Mouse (Mus musculus) midbrain, embryonic 14.5 days (tissue): ENCODE data around the gene Ky. TPM values are rescaled to one million over a fixed set of nuclear protein-coding genes. Genes with fewer than 3 reads are reported as not detected.

Experiments used
- ATAC-seq: fragments of 200-750 bp; cut with Nextera tagmentation; 2 replicates; pipeline ENCODE4 v1.8.0; 2017; ENCODE audit warnings: moderate number of reproducible peaks, moderate library complexity; ENCODE audit not compliant: low FRiP score, low TSS enrichment
- DNase-seq: peaks from one replicate; pipeline ENCODE4 v3.0.0-alpha.2; 2015
- H3K27ac ChIP-seq: fragments of 300-500 bp; sonication (generic); replicated peaks from 2 replicates; pipeline ENCODE4 v1.5.1; 2014; ENCODE audit warnings: mild to moderate bottlenecking, low read depth, low read length, moderate library complexity
- H3K27me3 ChIP-seq: fragments of 300-500 bp; sonication (generic); 2 replicates; pipeline ENCODE4 v1.6.1; 2014; ENCODE audit warnings: low read length, control low read depth, mixed read lengths; ENCODE audit not compliant: control insufficient read depth, insufficient read depth
- H3K36me3 ChIP-seq: fragments of 300-500 bp; sonication (generic); 2 replicates; pipeline ENCODE4 v1.6.1; 2014; ENCODE audit warnings: low read length, control low read depth; ENCODE audit not compliant: control insufficient read depth, insufficient read depth
- H3K4me1 ChIP-seq: fragments of 300-500 bp; sonication (generic); 2 replicates; pipeline ENCODE4 v1.6.1; 2014; ENCODE audit warnings: mild to moderate bottlenecking, antibody characterized with exemption, low read length, control low read depth; ENCODE audit not compliant: control insufficient read depth, insufficient read depth
- H3K4me2 ChIP-seq: fragments of 300-500 bp; sonication (generic); 2 replicates; pipeline ENCODE4 v1.6.1; 2014; ENCODE audit warnings: mild to moderate bottlenecking, low read length, moderate library complexity
- H3K4me3 ChIP-seq: fragments of 300-500 bp; sonication (generic); replicated peaks from 2 replicates; pipeline ENCODE4 v1.5.1; 2014; ENCODE audit warnings: low read depth, low read length
- H3K9ac ChIP-seq: fragments of 300-500 bp; sonication (generic); replicated peaks from 2 replicates; pipeline ENCODE4 v1.6.1; 2014; ENCODE audit warnings: mild to moderate bottlenecking, low read length, moderate library complexity
- H3K9me3 ChIP-seq: fragments of 300-500 bp; sonication (generic); 2 replicates; pipeline ENCODE4 v1.6.1; 2016; ENCODE audit warnings: low read length, control low read depth, mixed read lengths; ENCODE audit not compliant: control insufficient read depth
- WGBS: fragments of 180-500 bp; shearing (Covaris S2); extraction: QIAGEN DNeasy Blood & Tissue Kit; methylation state at CpG from one replicate; pipeline ENCODE4 v1.1.7; 2014; 5-methylcytosine and 5-hydroxymethylcytosine counted together
- polyA plus RNA-seq: library from polyadenylated mRNA; unstranded; fragments of >200 nt; fragmentation: Nextera tagmentation; extraction: Ambion mirVana; gene quantifications from 2 replicates; pipeline ENCODE4 v1.2.1, GENCODE M21; 2014

Gene Ky
- polyA plus RNA-seq, 1 experiment from 2014 or later = 0.54 TPM

DNA sequence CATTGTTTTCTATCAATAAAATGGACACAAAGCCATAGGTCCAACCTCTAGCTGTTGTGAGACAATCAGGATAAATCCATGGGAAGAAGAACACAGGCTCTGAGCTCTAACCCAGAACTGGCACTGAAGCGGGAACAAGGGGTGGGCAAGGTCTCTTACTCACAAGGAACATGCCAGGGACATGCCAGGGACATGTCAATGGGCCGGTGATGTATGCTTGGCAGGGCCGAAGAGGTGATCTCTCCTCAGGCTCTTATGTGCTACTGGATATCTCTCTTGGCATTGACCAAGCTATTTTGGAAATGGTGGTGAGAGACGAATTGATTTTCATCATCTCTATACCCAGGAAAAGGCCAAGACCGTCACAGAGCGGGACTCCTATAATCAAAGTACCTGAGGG, 6.8 kb upstream of the Ky start:
- no peak overlapping the region for H3K4me3 ChIP-seq
- no peak for ATAC-seq
- no peak for DNase-seq
- 92% methylated on average over 6 of the region's 6 CpGs for WGBS
- no peak overlapping the region for H3K9ac ChIP-seq
- H3K4me1 ChIP-seq = no peaks in the 10 kb centered on the region
- no peak overlapping the region for H3K4me2 ChIP-seq
- H3K36me3 ChIP-seq = no peaks in the 10 kb centered on the region
- H3K9me3 ChIP-seq = no peaks in the 10 kb centered on the region
- no peaks in the 10 kb centered on the region for H3K27me3 ChIP-seq
- H3K27ac ChIP-seq = no peak overlapping the region

DNA sequence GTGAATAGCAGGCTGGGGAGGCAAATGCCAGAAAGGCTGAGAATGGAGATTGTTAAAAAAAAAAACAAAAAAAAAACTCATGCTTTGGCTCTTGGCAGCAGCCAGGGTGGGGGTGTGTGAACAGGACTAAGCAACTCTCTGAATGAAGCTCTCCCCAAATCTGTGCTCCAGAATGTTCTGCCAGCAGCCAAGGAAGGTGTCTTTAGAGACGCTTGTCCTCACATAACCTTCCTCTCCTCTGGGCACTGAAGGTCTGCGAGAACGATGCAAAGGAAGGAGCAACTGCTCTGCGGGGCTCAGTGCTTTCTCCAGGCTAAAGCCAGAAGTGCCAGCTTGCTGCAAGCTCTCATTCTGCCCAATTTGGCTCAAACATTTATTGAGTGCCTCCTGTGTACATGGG, 6.3 kb upstream of the Ky start:
- H3K9ac ChIP-seq = no peak overlapping the region
- no peak overlapping the region for H3K27ac ChIP-seq
- no peak overlapping the region for H3K4me3 ChIP-seq
- H3K4me2 ChIP-seq = no peak overlapping the region
- H3K36me3 ChIP-seq = no peaks in the 10 kb centered on the region
- DNase-seq = no peak
- no peak for ATAC-seq
- H3K27me3 ChIP-seq = no peaks in the 10 kb centered on the region
- no peaks in the 10 kb centered on the region for H3K4me1 ChIP-seq
- 87% methylated on average over 4 of the region's 4 CpGs for WGBS
- no peaks in the 10 kb centered on the region for H3K9me3 ChIP-seq

GRCm38 (mm10) chr9:102499746-102500145, 5.8 kb upstream of the Ky start:
- Histone ChIP-seq H3K9ac (no peak overlapping the region), H3K4me3 (no peak overlapping the region), H3K4me1 (no peaks in the 10 kb centered on the region), H3K27ac (no peak overlapping the region), H3K9me3 (no peaks in the 10 kb centered on the region), H3K36me3 (no peaks in the 10 kb centered on the region), H3K4me2 (no peak overlapping the region), H3K27me3 (no peaks in the 10 kb centered on the region)
- no peak for ATAC-seq
- DNase-seq = no peak

GRCm38 (mm10) chr9:102501113-102501512, 4.4 kb upstream of the Ky start:
- Histone ChIP-seq H3K4me3 (no peak overlapping the region), H3K4me1 (no peaks in the 10 kb centered on the region), H3K9ac (no peak overlapping the region), H3K27ac (no peak overlapping the region), H3K9me3 (no peaks in the 10 kb centered on the region), H3K27me3 (no peaks in the 10 kb centered on the region), H3K4me2 (no peak overlapping the region), H3K36me3 (no peaks in the 10 kb centered on the region)
- 54% methylated on average over 4 of the region's 4 CpGs for WGBS
- DNase-seq = no peak
- no peak for ATAC-seq

DNA sequence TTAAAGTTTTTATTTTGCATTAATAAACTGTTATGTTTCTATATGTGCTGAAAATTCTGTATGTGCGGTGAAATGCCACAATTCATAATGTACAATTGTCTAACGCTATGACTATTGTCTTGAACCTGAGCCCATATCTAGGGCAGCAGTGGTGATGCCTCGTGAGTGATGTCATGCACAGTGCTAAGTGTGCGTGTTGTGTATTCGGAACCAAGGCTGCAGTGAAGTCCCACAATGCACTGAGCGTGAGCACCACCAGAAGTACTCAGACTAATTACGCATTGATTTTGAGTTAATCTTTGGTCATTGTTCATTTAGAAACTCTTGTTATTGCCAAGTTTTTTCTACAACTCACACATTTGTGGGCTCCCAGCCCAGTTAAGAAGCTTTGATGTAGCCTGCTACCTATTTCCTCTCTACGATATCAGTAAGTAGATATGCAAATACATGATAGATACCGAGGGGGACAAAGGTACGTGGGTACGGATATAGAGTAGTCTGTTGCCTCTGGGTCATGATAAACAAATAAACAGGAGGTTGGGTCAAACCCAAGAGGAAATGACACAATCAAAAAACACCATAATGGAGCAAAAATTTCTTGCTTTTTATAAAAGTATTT, 3.4 kb upstream of the Ky start:
- no peak for DNase-seq
- Histone ChIP-seq H3K9ac (no peak overlapping the region), H3K27me3 (peaks cover 6% of the 10 kb centered on the region; the same call in 1 of the 2 replicates), H3K36me3 (no peaks in the 10 kb centered on the region), H3K4me1 (no peaks in the 10 kb centered on the region), H3K9me3 (no peaks in the 10 kb centered on the region), H3K4me2 (no peak overlapping the region), H3K27ac (no peak overlapping the region), H3K4me3 (no peak overlapping the region)
- ATAC-seq = no peak
- 92% methylated on average over 11 of the region's 11 CpGs for WGBS

DNA sequence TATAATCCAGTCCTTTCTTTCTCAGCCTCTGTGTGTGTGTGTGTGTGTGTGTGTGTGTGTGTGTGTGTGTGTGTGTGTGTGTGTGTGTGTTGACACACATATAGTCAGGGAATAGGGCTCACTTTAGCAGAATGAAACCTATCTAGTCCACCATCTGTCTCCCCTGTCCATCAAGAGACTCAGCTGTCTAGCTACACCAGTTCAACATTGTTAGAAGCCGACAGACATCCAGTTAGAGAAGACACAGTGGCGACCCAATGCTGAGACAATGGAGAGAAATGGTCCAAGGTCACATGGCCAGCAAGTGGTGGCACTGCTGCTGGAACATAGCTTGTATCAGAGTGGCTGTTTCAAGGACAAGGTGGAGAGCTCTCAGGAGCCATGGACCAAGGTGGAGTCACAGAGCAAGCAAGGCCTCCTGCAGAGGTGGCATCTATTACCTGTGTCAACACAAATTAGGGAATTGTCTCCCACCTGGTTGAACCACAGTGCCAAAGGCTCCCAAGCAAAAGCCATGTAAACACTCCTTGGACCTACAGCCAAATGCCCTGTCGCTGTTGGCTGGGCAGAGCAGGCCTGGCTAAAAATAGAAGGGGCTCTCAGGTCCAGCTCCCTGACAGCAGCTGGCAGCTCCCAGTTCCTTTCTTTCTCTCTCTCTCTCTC, 703 bp upstream of the Ky start:
- DNase-seq = no peak
- Histone ChIP-seq H3K27ac (no peak overlapping the region), H3K4me3 (no peak overlapping the region), H3K36me3 (no peaks in the 10 kb centered on the region), H3K9ac (no peak overlapping the region), H3K4me2 (no peak overlapping the region), H3K4me1 (no peaks in the 10 kb centered on the region), H3K9me3 (no peaks in the 10 kb centered on the region), H3K27me3 (peaks cover 10% of the 10 kb centered on the region; the same call in 1 of the 2 replicates)
- ATAC-seq = no peak
- WGBS = 79% methylated on average over 3 of the region's 3 CpGs

DNA sequence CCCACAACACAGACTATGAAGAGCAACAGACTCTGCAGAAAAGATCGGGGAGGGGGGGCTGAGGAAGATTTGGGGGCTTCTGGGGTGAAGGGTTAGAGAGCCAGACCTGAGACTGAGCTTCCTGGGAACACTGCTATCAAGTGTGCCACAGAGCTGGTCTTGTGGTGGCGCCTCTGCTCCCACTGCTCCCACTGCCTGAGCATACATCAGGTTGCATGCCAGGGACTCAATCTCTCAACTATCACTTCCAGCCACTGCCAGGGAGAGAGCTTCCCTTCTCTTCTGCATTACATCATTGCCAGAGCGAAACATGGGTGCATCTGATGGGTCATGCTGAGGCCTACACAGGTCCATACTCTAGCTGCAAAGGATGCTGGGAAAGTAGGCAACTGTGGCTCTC, 2.8 kb downstream of the Ky start:
- DNase-seq (no peak), ATAC-seq (no peak)
- no peaks in the 10 kb centered on the region for H3K4me1 ChIP-seq
- WGBS = 83% methylated on average over 3 of the region's 3 CpGs
- no peak overlapping the region for H3K9ac ChIP-seq
- no peaks in the 10 kb centered on the region for H3K9me3 ChIP-seq
- no peak overlapping the region for H3K4me3 ChIP-seq
- peaks cover 10% of the 10 kb centered on the region; the same call in 1 of the 2 replicates for H3K27me3 ChIP-seq
- H3K27ac ChIP-seq = no peak overlapping the region
- no peak overlapping the region for H3K4me2 ChIP-seq
- H3K36me3 ChIP-seq = no peaks in the 10 kb centered on the region

GRCm38 (mm10) chr9:102511423-102511822, 5.9 kb downstream of the Ky start:
- H3K9me3 ChIP-seq = no peaks in the 10 kb centered on the region
- ATAC-seq = no peak
- 54% methylated on average over 8 of the region's 8 CpGs for WGBS

DNA sequence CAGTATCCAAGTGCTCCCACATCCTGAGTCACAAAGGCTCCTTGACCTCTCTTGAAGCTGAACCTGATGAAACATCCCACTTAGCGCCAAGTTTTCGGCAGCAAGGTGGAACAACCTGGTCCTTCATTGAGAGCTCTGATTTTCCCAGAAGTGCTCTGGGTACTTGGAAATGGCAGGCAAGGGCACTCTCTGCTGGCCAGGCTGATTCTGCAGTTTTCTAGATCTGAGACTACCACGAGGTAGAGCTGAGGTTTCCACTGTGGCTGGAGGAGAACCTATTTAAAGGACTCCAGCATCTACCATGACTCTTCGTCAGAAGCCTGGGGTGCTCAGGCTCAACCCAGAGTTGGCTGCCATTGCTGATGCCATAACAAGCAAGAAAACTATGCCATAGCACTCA, 8.0 kb downstream of the Ky start:
- H3K9me3 ChIP-seq = no peaks in the 10 kb centered on the region
- ATAC-seq = no peak
- H3K9ac ChIP-seq = no peak overlapping the region
- H3K36me3 ChIP-seq = no peaks in the 10 kb centered on the region
- H3K4me3 ChIP-seq = no peak overlapping the region
- WGBS = 85% methylated on average over 4 of the region's 4 CpGs
- no peak overlapping the region for H3K27ac ChIP-seq
- H3K4me1 ChIP-seq = no peaks in the 10 kb centered on the region
- no peak overlapping the region for H3K4me2 ChIP-seq
- no peaks in the 10 kb centered on the region for H3K27me3 ChIP-seq
- DNase-seq = no peak

More at GRCm38 (mm10) chr9:102511423-102511822, 5.9 kb downstream of the Ky start:
- no peak overlapping the region for H3K4me2 ChIP-seq
- H3K27ac ChIP-seq = no peak overlapping the region
- no peaks in the 10 kb centered on the region for H3K36me3 ChIP-seq
- peaks cover 10% of the 10 kb centered on the region; the same call in 1 of the 2 replicates for H3K27me3 ChIP-seq
- H3K4me3 ChIP-seq = no peak overlapping the region
- no peak overlapping the region for H3K9ac ChIP-seq
- no peak for DNase-seq
- no peaks in the 10 kb centered on the region for H3K4me1 ChIP-seq
